Mouse (Mus musculus): ENCODE measurements around the gene Itga5.
"Not testable (repeated sequence)": the region's sequence is repeated elsewhere in the genome, so short reads cannot be mapped to it uniquely, and the experiment has no call there.

Gene Itga5

GRCm38 (mm10) chr15:103366376-103367149, at the start of gene Itga5:
Gene Itga5 (minus strand): TSS chr15:103366763.
- DNase-seq: peak; percentile 52

GRCm38 (mm10) chr15:103405586-103405985, 39.0 kb upstream of the Itga5 start:
- not testable (repeated sequence) for DNase-seq

GRCm38 (mm10) chr15:103401361-103401760, 34.8 kb upstream of the Itga5 start:
- DNase-seq: no peak

- DNase-seq: no peak
Observed at GRCm38 (mm10) chr15:103393577-103393976, 27.0 kb upstream of the Itga5 start.

- DNase-seq: peak; percentile 27
Observed at GRCm38 (mm10) chr15:103388556-103389145, 22.1 kb upstream of the Itga5 start.

GRCm38 (mm10) chr15:103383771-103384488, 17.4 kb upstream of the Itga5 start:
- DNase-seq: peak; percentile 71

- DNase-seq: peak; percentile 82
Observed at GRCm38 (mm10) chr15:103382795-103383406, 16.3 kb upstream of the Itga5 start.

GRCm38 (mm10) chr15:103382075-103382474, 15.5 kb upstream of the Itga5 start:
- no peak for DNase-seq

- no peak for DNase-seq
Observed at GRCm38 (mm10) chr15:103378665-103379356, 12.2 kb upstream of the Itga5 start.

- no peak for DNase-seq
Observed at GRCm38 (mm10) chr15:103377752-103378664, 11.4 kb upstream of the Itga5 start.

- DNase-seq: peak; percentile 43
Observed at GRCm38 (mm10) chr15:103376837-103377269, 10.3 kb upstream of the Itga5 start.

- DNase-seq: no peak
Observed at GRCm38 (mm10) chr15:103375112-103375800, 8.7 kb upstream of the Itga5 start.

- DNase-seq: no peak
Observed at GRCm38 (mm10) chr15:103372461-103372860, 5.9 kb upstream of the Itga5 start.

GRCm38 (mm10) chr15:103371741-103372140, 5.2 kb upstream of the Itga5 start:
- DNase-seq: no peak

- DNase-seq: no peak
Observed at GRCm38 (mm10) chr15:103371208-103371607, 4.6 kb upstream of the Itga5 start.

- DNase-seq: no peak
Observed at GRCm38 (mm10) chr15:103370462-103370861, 3.9 kb upstream of the Itga5 start.

- DNase-seq: no peak
Observed at GRCm38 (mm10) chr15:103369123-103369522, 2.6 kb upstream of the Itga5 start.

- no peak for DNase-seq
Observed at GRCm38 (mm10) chr15:103368179-103368940, 1.8 kb upstream of the Itga5 start.

- peak; percentile 34 for DNase-seq
Observed at GRCm38 (mm10) chr15:103365471-103366375, 840 bp downstream of the Itga5 start.
